Mouse (Mus musculus) G1E (cell line): ENCODE measurements around the gene Inf2. TPM values are rescaled to one million over a fixed set of nuclear protein-coding genes. Genes with fewer than 3 reads are reported as not detected.

Experiments used
- ATAC-seq: 2 replicates; pipeline ENCODE4 v1.8.0; 2016; ENCODE audit warnings: mild to moderate bottlenecking; ENCODE audit not compliant: insufficient number of reproducible peaks, poor library complexity, low FRiP score, severe bottlenecking; ENCODE audit errors: extremely low read depth
- DNase-seq: peaks from one replicate; pipeline ENCODE4 v3.0.0; 2012; ENCODE audit warnings: low spot score
- H3K27me3 ChIP-seq: 2 replicates; pipeline ENCODE4 v1.6.1; 2012; ENCODE audit warnings: mild to moderate bottlenecking, low read length, inconsistent platforms; ENCODE audit not compliant: insufficient read depth
- H3K36me3 ChIP-seq: replicated peaks from 2 replicates; pipeline ENCODE3; 2012; ENCODE audit warnings: mild to moderate bottlenecking, inconsistent platforms
- H3K4me1 ChIP-seq: 2 replicates; pipeline ENCODE4 v1.6.1; 2012; ENCODE audit warnings: low read depth, low read length, inconsistent platforms, mixed read lengths; ENCODE audit not compliant: insufficient read depth
- H3K4me3 ChIP-seq: 2 replicates; pipeline ENCODE4 v1.5.1; 2012; ENCODE audit warnings: low read depth, mild to moderate bottlenecking, inconsistent platforms, low read length, moderate library complexity, mixed read lengths
- H3K9me3 ChIP-seq: replicated peaks from 2 replicates; pipeline ENCODE4 v1.6.1; 2012; ENCODE audit warnings: inconsistent platforms
- CTCF ChIP-seq: IDR thresholded peaks from 2 replicates; pipeline ENCODE4 v1.5.1; 2012; ENCODE audit warnings: low read depth, low read length, inconsistent platforms, mixed read lengths
- GATA1 ChIP-seq: IDR thresholded peaks from 2 replicates; pipeline ENCODE4 v1.6.1; 2012; ENCODE audit warnings: borderline replicate concordance, low read length, inconsistent platforms, mixed read lengths
- GATA2 ChIP-seq: IDR thresholded peaks from 2 replicates; pipeline ENCODE4 v1.6.1; 2012; ENCODE audit warnings: low read depth, low read length, inconsistent platforms, borderline replicate concordance
- POLR2AphosphoS5 ChIP-seq: IDR thresholded peaks from 2 replicates; pipeline ENCODE4 v1.6.1; 2012; ENCODE audit warnings: low read depth, low read length, inconsistent platforms; ENCODE audit not compliant: insufficient replicate concordance
- TAL1 ChIP-seq: conservative IDR thresholded peaks from 2 replicates; pipeline ENCODE4 v1.6.1; 2012; ENCODE audit warnings: low read depth, low read length, inconsistent platforms, mixed read lengths
- polyA plus RNA-seq: library from polyadenylated mRNA; stranded (reverse); fragments of >175 nt; gene quantifications from 2 replicates; pipeline ENCODE4 v1.2.3, GENCODE M21; 2012
- total RNA-seq, 2 experiments: library from RNA; stranded (forward) in 1 of 2; stranded (reverse) in 1 of 2; fragments of 200-1000 nt in 1 of 2; fragments of >200 nt in 1 of 2; fragmentation: Nextera tagmentation in 1 of 2; gene quantifications; 2 replicates each; pipeline ENCODE4 v1.2.3; 2014 to 2017

Gene Inf2
- total and polyA plus RNA-seq, 3 experiments: 2.3 to 26.0 (median 5.4) TPM

- no peaks in the 10 kb centered on the region for H3K36me3 ChIP-seq
- ATAC-seq (no peak), DNase-seq (no peak)
- peaks cover 13% of the 10 kb centered on the region for H3K4me1 ChIP-seq
- no peaks in the 10 kb centered on the region for H3K9me3 ChIP-seq
- peaks cover 56% of the 10 kb centered on the region for H3K27me3 ChIP-seq
- H3K4me3 ChIP-seq: no peak overlapping the region
- no peak for TF ChIP-seq GATA2
- no peak for TF ChIP-seq TAL1
- no peak for TF ChIP-seq CTCF
- TF ChIP-seq POLR2AphosphoS5: no peak
- TF ChIP-seq GATA1: no peak
Observed at GRCm38 (mm10) chr12:112632907-112633306, 44.3 kb downstream of the Inf2 start.

GRCm38 (mm10) chr12:112633686-112634085 is 45.1 kb downstream of the Inf2 start:
- H3K4me1 ChIP-seq: peaks cover 13% of the 10 kb centered on the region
- H3K27me3 ChIP-seq: peaks cover 61% of the 10 kb centered on the region
- H3K4me3 ChIP-seq: no peak overlapping the region
- H3K9me3 ChIP-seq: no peaks in the 10 kb centered on the region
- TF ChIP-seq CTCF (no peak; the same call in 1 of the 2 replicates), GATA2 (no peak), POLR2AphosphoS5 (no peak), GATA1 (no peak), TAL1 (no peak)
- H3K36me3 ChIP-seq: no peaks in the 10 kb centered on the region
- DNase-seq (no peak), ATAC-seq (no peak)

GRCm38 (mm10) chr12:112639526-112639925 is 50.9 kb downstream of the Inf2 start:
- H3K4me1 ChIP-seq: peaks cover 11% of the 10 kb centered on the region
- TF ChIP-seq TAL1 (no peak), POLR2AphosphoS5 (no peak), GATA1 (no peak), CTCF (no peak), GATA2 (no peak)
- DNase-seq (no peak), ATAC-seq (no peak)
- no peak overlapping the region for H3K4me3 ChIP-seq
- H3K36me3 ChIP-seq: no peaks in the 10 kb centered on the region
- H3K27me3 ChIP-seq: peaks cover 36% of the 10 kb centered on the region
- no peaks in the 10 kb centered on the region for H3K9me3 ChIP-seq

- Histone ChIP-seq H3K4me3 (no peak overlapping the region), H3K27me3 (peaks cover 12% of the 10 kb centered on the region), H3K36me3 (peaks cover 21% of the 10 kb centered on the region), H3K4me1 (peaks cover 42% of the 10 kb centered on the region), H3K9me3 (no peaks in the 10 kb centered on the region)
- ATAC-seq (no peak), DNase-seq (no peak)
- no peak for TF ChIP-seq POLR2AphosphoS5
- no peak for TF ChIP-seq TAL1
Observed at GRCm38 (mm10) chr12:112643126-112643525, 54.5 kb downstream of the Inf2 start.

GRCm38 (mm10) chr12:112644180-112644854 is 55.7 kb downstream of the Inf2 start, which contains the start of gene Siva1:
Siva1 (plus strand) TSS chr12:112644679.
- H3K4me3 ChIP-seq: peak within 1 kb of the TSS; percentile 77
- peak; percentile 95 for ATAC-seq
- peaks cover 53% of the 10 kb centered on the region for H3K4me1 ChIP-seq
- peak; percentile 100 for DNase-seq
- no peak for TF ChIP-seq POLR2AphosphoS5
- H3K9me3 ChIP-seq: no peaks in the 10 kb centered on the region
- peaks cover 33% of the 10 kb centered on the region for H3K36me3 ChIP-seq
- peaks cover 6% of the 10 kb centered on the region for H3K27me3 ChIP-seq

GRCm38 (mm10) chr12:112644855-112645506 is 56.4 kb downstream of the Inf2 start:
- ATAC-seq (no peak), DNase-seq (peak; percentile 65)
- Histone ChIP-seq H3K36me3 (peaks cover 40% of the 10 kb centered on the region), H3K9me3 (no peaks in the 10 kb centered on the region), H3K27me3 (peaks cover 3% of the 10 kb centered on the region; the same call in 1 of the 2 replicates), H3K4me3 (peak overlapping the region; percentile 77), H3K4me1 (peaks cover 54% of the 10 kb centered on the region)
- TF ChIP-seq POLR2AphosphoS5 (no peak), GATA2 (no peak), GATA1 (no peak), TAL1 (no peak), CTCF (no peak)

- TF ChIP-seq GATA2 (no peak), GATA1 (no peak), CTCF (no peak), POLR2AphosphoS5 (no peak), TAL1 (no peak)
- H3K9me3 ChIP-seq: no peaks in the 10 kb centered on the region
- H3K4me1 ChIP-seq: peaks cover 54% of the 10 kb centered on the region
- peaks cover 51% of the 10 kb centered on the region for H3K36me3 ChIP-seq
- no peak for ATAC-seq
- DNase-seq: no peak
- H3K4me3 ChIP-seq: peak overlapping the region; percentile 77; the same call in 1 of the 2 replicates
- H3K27me3 ChIP-seq: no peaks in the 10 kb centered on the region
Observed at GRCm38 (mm10) chr12:112646139-112646538, 57.6 kb downstream of the Inf2 start.
